Mouse (Mus musculus): ENCODE results near the gene Hnf4a.

GRCm38 (mm10) chr2:163613206-163613605 is 106.6 kb downstream of the Hnf4a start:
- no peak for TF ChIP-seq CHD2 (IDR thresholded peaks at IDR 0.05; ENCODE audit: low read length)
- TF ChIP-seq ZKSCAN1 (IDR thresholded peaks at IDR 0.05; ENCODE audit: borderline replicate concordance, low read depth, low read length), result no peak
